Mouse (Mus musculus) thymus, adult 2 months (tissue): ENCODE data around the gene Cd3e.

Source experiments
- CTCF ChIP-seq: fragments of 200-500 bp; IDR thresholded peaks from 2 replicates; pipeline ENCODE4 v1.5.1; 2012; ENCODE audit warnings: mild to moderate bottlenecking, control low read depth, low read length, moderate library complexity, borderline replicate concordance; ENCODE audit not compliant: control insufficient read depth, poor library complexity, insufficient read depth; ENCODE audit errors: extremely low read depth
- POLR2A ChIP-seq: fragments of 200-500 bp; IDR thresholded peaks from 2 replicates; pipeline ENCODE4 v1.6.1; 2012; ENCODE audit warnings: mild to moderate bottlenecking, low read length, control low read depth, moderate library complexity; ENCODE audit not compliant: control insufficient read depth, poor library complexity, insufficient read depth; ENCODE audit errors: extremely low read depth

DNA sequence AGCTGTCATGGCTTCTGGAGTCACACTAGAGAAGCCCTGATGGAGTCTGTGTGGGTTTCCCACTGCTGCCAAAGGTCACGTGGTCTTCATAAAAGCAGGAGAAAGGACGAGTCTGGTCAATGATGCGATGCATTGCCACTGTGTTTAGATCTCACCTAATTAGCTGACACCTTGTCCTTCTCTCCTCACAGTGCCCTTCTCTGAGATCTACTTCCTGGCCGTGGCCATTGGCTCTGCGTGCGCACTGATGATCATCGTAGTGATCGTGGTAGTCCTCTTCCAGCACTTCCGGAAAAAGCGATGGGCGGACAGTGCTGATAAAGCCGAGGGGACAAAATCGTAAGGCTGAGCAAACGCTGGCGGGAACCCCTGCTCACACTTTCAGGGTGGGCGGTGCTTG, 37.5 kb upstream of the Cd3e start:
- TF ChIP-seq POLR2A, result no peak
- TF ChIP-seq CTCF, result no peak
